Mouse (Mus musculus) forebrain, embryonic 13.5 days (tissue): ENCODE data around the gene Syne3. TPM values are rescaled to one million over a fixed set of nuclear protein-coding genes. Genes with fewer than 3 reads are reported as not detected.

Source experiments
- ATAC-seq: fragments of 200-750 bp; cut with Nextera tagmentation; 2 replicates; pipeline ENCODE4 v1.8.0; 2017
- H3K27ac ChIP-seq: fragments of 300-500 bp; sonication (generic); 2 replicates; pipeline ENCODE4 v1.5.1; 2015; ENCODE audit warnings: inconsistent platforms, mild to moderate bottlenecking, moderate library complexity
- H3K27me3 ChIP-seq: fragments of 300-500 bp; sonication (generic); 2 replicates; pipeline ENCODE4 v1.6.1; 2015; ENCODE audit warnings: mild to moderate bottlenecking, inconsistent platforms
- H3K36me3 ChIP-seq: fragments of 300-500 bp; sonication (generic); 2 replicates; pipeline ENCODE4 v1.6.1; 2015; ENCODE audit warnings: mild to moderate bottlenecking, inconsistent platforms; ENCODE audit not compliant: poor library complexity, severe bottlenecking
- H3K4me1 ChIP-seq: fragments of 300-500 bp; sonication (generic); 2 replicates; pipeline ENCODE4 v1.6.1; 2015; ENCODE audit warnings: inconsistent platforms
- H3K4me2 ChIP-seq: fragments of 300-500 bp; sonication (generic); 2 replicates; pipeline ENCODE4 v1.6.1; 2015; ENCODE audit warnings: inconsistent platforms, mild to moderate bottlenecking, moderate library complexity
- H3K4me3 ChIP-seq: fragments of 300-500 bp; sonication (generic); 2 replicates; pipeline ENCODE4 v1.5.1; 2015; ENCODE audit warnings: mild to moderate bottlenecking, inconsistent platforms
- H3K9ac ChIP-seq: fragments of 300-500 bp; sonication (generic); 2 replicates; pipeline ENCODE4 v1.6.1; 2015; ENCODE audit warnings: mild to moderate bottlenecking, inconsistent platforms
- H3K9me3 ChIP-seq: fragments of 300-500 bp; sonication (generic); replicated peaks from 2 replicates; pipeline ENCODE4 v1.6.1; 2016; ENCODE audit warnings: inconsistent platforms
- WGBS: fragments of 180-500 bp; shearing (Covaris S2); methylation state at CpG from one replicate; pipeline ENCODE4 v1.1.7; 2015; 5-methylcytosine and 5-hydroxymethylcytosine counted together
- polyA plus RNA-seq: library from polyadenylated mRNA; unstranded; fragments of >200 nt; fragmentation: Nextera tagmentation; extraction: Ambion mirVana; gene quantifications from 2 replicates; pipeline ENCODE4 v1.2.1, GENCODE M21; 2015

Syne3 gene
- polyA plus RNA-seq, result 0.12 and 0.16 TPM in 2 replicates

DNA sequence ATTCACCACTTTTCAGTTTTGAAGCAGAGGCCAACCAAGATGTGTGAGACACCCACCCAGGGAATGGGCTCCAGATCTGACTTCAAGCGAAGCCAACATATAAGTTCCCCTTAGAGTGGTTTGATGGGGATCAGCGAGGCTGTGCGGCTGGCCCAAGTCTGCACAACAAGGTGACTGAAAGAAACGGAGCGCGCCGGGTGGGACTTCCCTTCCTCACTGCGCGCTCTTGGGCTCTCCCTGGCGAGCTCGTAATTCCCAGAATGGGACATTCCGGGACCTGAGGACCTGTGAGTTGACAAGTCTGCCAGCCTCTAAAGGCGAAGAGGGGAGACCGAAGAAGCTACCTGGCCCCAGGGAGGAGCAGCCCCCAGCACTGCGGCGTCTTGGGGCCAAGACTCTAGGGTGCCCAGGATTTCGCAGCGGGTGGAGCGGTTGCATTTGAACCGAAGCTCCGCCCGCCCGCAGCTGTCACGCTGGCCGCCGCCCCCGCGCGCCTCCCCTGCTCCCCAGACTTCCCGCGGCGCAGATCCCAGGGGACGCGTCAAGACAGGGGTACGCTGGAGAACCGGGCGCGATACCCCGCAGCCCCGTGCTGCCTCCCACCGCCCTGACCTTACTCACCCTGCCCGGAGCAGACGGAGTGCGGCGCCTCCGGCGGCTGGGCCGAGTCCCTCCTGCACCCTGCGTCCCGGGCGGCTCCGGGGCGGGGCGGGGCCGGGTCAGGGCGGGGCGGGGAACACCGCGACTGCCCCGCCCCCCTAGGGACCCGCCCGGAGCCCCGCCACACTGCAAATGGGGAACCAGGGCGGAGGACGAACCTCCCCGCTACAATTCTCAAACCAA lies at the start of gene Syne3:
TSS of gene Syne3 (minus strand) at position 440 of the 843 bp plus-strand sequence.
- Histone ChIP-seq H3K36me3 (no peaks in the 10 kb centered on the region), H3K4me2 (peak within 1 kb of the TSS; percentile 97), H3K4me1 (peaks cover 20% of the 10 kb centered on the region), H3K4me3 (peak within 1 kb of the TSS; percentile 60), H3K27me3 (peaks cover 52% of the 10 kb centered on the region), H3K27ac (no peak within 1 kb of the TSS), H3K9me3 (no peaks in the 10 kb centered on the region), H3K9ac (peak within 1 kb of the TSS; percentile 62)
- ATAC-seq, result peak; percentile 81
- under 1% methylated on average over 55 of the region's 66 CpGs for WGBS

- Histone ChIP-seq H3K4me2 (no peak overlapping the region), H3K9me3 (no peaks in the 10 kb centered on the region), H3K27ac (no peak overlapping the region), H3K27me3 (no peaks in the 10 kb centered on the region), H3K4me1 (no peaks in the 10 kb centered on the region), H3K36me3 (no peaks in the 10 kb centered on the region), H3K4me3 (no peak overlapping the region), H3K9ac (no peak overlapping the region)
- no peak for ATAC-seq
- 84% methylated on average over 6 of the region's 6 CpGs for WGBS
Measured at GRCm38 (mm10) chr12:105055308-105055707, 45.7 kb upstream of the Syne3 start.

DNA sequence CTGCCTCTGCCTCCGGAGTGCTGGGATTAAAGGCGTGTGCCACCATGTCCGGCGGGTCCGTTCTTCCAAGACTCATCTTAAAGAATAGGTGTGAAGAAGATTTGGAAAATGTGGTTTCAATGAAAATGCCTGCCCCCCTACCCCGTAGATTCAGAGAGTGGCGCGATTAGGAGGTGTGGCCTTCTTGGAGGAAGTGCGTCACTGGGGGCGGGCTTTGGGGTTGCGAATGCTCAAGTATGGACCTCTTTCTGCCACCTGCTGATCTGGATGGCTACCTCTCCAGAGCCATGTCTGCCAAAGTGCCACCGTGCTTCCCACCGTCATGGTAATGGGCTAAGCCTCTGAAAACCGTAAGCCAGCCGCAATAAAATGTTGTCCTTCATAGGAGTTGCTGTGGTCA lies 44.4 kb upstream of the Syne3 start:
- no peak overlapping the region for H3K4me3 ChIP-seq
- WGBS, result 95% methylated on average over 15 of the region's 15 CpGs
- H3K36me3 ChIP-seq, result no peaks in the 10 kb centered on the region
- H3K27me3 ChIP-seq, result no peaks in the 10 kb centered on the region
- no peak overlapping the region for H3K4me2 ChIP-seq
- no peak for ATAC-seq
- H3K27ac ChIP-seq, result no peak overlapping the region
- H3K9me3 ChIP-seq, result no peaks in the 10 kb centered on the region
- H3K9ac ChIP-seq, result no peak overlapping the region
- H3K4me1 ChIP-seq, result no peaks in the 10 kb centered on the region

DNA sequence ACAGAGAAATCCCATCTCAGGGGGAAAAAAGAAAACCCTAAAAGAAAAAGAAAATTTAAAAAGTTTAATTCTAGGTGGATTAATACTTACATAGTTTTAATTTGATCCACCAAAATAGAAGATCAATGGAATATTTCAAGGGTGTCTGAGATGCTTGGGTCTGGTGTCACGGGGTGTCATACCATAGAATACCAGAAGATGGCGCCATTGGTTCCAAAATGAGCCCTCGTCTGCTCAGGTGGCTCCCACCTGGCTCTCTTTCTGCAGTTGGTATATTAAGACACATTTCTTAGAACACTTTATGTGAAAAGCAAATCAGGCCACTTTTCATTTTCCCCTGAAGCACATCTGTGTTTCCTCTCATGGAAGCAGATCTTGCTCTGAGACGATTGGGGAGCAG lies 41.3 kb upstream of the Syne3 start:
- Histone ChIP-seq H3K4me3 (no peak overlapping the region), H3K27me3 (no peaks in the 10 kb centered on the region), H3K4me2 (no peak overlapping the region), H3K36me3 (no peaks in the 10 kb centered on the region), H3K9ac (no peak overlapping the region), H3K9me3 (0 out of 2 replicates have a peak, but pooled peaks cover 3% of the 10 kb centered on the region), H3K27ac (no peak overlapping the region), H3K4me1 (no peaks in the 10 kb centered on the region)
- 21% methylated on average over 4 of the region's 4 CpGs for WGBS
- ATAC-seq, result peak; percentile 57; the same call in 1 of the 2 replicates

GRCm38 (mm10) chr12:105049813-105050212 lies 40.2 kb upstream of the Syne3 start:
- no peak for ATAC-seq
- Histone ChIP-seq H3K4me1 (no peaks in the 10 kb centered on the region), H3K9me3 (0 out of 2 replicates have a peak, but pooled peaks cover 3% of the 10 kb centered on the region), H3K4me3 (no peak overlapping the region), H3K36me3 (no peaks in the 10 kb centered on the region), H3K27ac (no peak overlapping the region), H3K27me3 (no peaks in the 10 kb centered on the region), H3K9ac (no peak overlapping the region), H3K4me2 (no peak overlapping the region)
- WGBS, result 86% methylated on average over 12 of the region's 12 CpGs

- Histone ChIP-seq H3K4me3 (no peak overlapping the region), H3K9ac (no peak overlapping the region), H3K27ac (no peak overlapping the region), H3K4me2 (no peak overlapping the region), H3K27me3 (no peaks in the 10 kb centered on the region), H3K4me1 (no peaks in the 10 kb centered on the region), H3K9me3 (0 out of 2 replicates have a peak, but pooled peaks cover 3% of the 10 kb centered on the region), H3K36me3 (no peaks in the 10 kb centered on the region)
- 0 out of 2 replicates have a peak, but pooled peaks have one; percentile 16 for ATAC-seq
- 39% methylated on average over 17 of the region's 17 CpGs for WGBS
Measured at GRCm38 (mm10) chr12:105048301-105048863, 38.8 kb upstream of the Syne3 start.

GRCm38 (mm10) chr12:105044775-105045174 lies 35.2 kb upstream of the Syne3 start:
- Histone ChIP-seq H3K9ac (no peak overlapping the region), H3K36me3 (peaks cover 32% of the 10 kb centered on the region), H3K4me1 (peaks cover 4% of the 10 kb centered on the region; the same call in 1 of the 2 replicates), H3K9me3 (0 out of 2 replicates have a peak, but pooled peaks cover 3% of the 10 kb centered on the region), H3K27me3 (no peaks in the 10 kb centered on the region), H3K27ac (no peak overlapping the region), H3K4me2 (no peak overlapping the region), H3K4me3 (no peak overlapping the region)
- no peak for ATAC-seq
- WGBS, result 94% methylated on average over 9 of the region's 9 CpGs

DNA sequence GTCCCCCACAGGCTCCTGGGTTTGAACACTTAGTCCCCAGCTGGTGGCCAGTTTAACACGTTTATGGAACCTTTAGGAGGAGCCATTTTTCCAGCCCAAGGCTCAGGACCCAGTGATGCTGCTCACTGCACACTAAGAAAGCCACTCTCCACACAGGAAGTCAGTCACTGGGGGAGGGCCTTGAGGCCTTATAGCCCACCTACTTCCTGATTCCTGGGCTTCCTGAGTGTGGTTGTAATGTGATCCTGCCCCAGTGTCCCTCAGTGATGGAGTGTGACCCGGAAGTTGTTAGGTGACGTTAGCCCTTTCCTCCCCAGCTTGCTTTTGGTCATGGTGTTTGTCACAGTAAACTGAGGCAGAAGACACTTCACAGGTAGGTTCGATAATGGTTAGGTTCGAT lies 33.5 kb upstream of the Syne3 start:
- Histone ChIP-seq H3K27me3 (no peaks in the 10 kb centered on the region), H3K27ac (no peak overlapping the region), H3K36me3 (peaks cover 32% of the 10 kb centered on the region), H3K4me3 (no peak overlapping the region), H3K4me1 (peaks cover 8% of the 10 kb centered on the region; the same call in 1 of the 2 replicates), H3K4me2 (no peak overlapping the region), H3K9me3 (0 out of 2 replicates have a peak, but pooled peaks cover 3% of the 10 kb centered on the region), H3K9ac (no peak overlapping the region)
- 89% methylated on average over 5 of the region's 5 CpGs for WGBS
- no peak for ATAC-seq

GRCm38 (mm10) chr12:105040950-105041349 lies 31.3 kb upstream of the Syne3 start:
- no peak overlapping the region for H3K4me3 ChIP-seq
- H3K36me3 ChIP-seq, result peaks cover 32% of the 10 kb centered on the region
- ATAC-seq, result no peak
- no peak overlapping the region for H3K27ac ChIP-seq
- H3K4me1 ChIP-seq, result peaks cover 8% of the 10 kb centered on the region; the same call in 1 of the 2 replicates
- WGBS, result 94% methylated on average over 7 of the region's 7 CpGs
- H3K27me3 ChIP-seq, result no peaks in the 10 kb centered on the region
- H3K9me3 ChIP-seq, result no peaks in the 10 kb centered on the region
- H3K9ac ChIP-seq, result no peak overlapping the region
- no peak overlapping the region for H3K4me2 ChIP-seq

DNA sequence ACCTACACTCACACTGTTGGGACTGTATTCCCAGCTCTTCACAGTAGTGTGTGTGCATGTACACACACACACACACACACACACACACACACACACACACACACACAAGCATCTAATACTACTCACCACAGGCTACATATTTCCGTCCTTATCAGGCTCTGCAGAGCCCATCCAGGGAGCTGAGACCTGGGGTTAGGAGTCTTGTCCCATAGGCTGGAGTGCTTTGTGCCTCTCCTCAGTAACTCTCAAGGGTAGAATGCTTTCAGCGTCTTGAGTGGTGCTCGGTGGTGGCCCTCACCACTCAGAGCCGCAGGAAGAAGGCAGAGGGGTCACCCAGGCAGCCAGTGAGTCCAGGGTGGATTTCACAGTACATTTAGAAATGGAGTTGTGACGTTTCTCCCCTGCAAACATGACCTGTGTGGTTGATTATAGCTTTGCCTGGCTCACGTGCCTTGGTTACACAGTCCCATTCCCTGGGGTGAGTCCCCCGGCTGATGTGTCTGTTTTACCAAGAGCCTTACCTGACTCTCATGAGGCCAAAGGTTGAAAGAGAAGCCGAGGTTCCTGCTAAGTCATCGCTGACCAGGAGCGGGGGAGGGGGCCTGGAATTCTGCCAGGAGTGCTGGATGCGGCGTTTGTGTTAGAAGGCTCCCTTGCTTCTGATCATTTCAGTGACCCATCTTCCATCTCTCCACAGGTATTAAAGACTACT lies 30.1 kb upstream of the Syne3 start:
- Histone ChIP-seq H3K9ac (no peak overlapping the region), H3K9me3 (no peaks in the 10 kb centered on the region), H3K27me3 (no peaks in the 10 kb centered on the region), H3K27ac (no peak overlapping the region), H3K4me3 (no peak overlapping the region), H3K36me3 (peaks cover 39% of the 10 kb centered on the region), H3K4me2 (no peak overlapping the region), H3K4me1 (peaks cover 13% of the 10 kb centered on the region)
- no peak for ATAC-seq
- 78% methylated on average over 12 of the region's 12 CpGs for WGBS

DNA sequence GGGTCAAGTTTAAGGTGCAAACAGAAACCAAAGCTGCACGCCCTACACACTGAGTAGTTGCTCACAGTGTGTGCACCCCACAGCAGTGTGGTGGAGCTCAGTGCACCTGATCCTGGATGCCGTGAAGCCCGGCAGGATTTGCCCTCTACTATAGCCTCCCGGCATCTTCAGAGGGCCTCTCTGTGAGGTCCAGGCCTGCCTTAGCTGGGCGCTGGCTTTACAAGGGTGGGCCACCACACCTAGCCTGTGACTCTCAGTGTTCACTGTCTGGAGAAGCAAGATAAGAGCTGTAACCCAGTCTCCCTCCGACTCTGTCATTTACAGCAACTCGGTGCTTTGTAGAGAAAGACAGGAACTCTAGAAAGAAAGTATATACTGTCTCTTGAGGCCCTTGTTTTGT lies 29.3 kb upstream of the Syne3 start:
- H3K9me3 ChIP-seq, result no peaks in the 10 kb centered on the region
- H3K9ac ChIP-seq, result no peak overlapping the region
- 94% methylated on average over 7 of the region's 7 CpGs for WGBS
- H3K27me3 ChIP-seq, result no peaks in the 10 kb centered on the region
- peaks cover 39% of the 10 kb centered on the region for H3K36me3 ChIP-seq
- no peak overlapping the region for H3K27ac ChIP-seq
- H3K4me3 ChIP-seq, result no peak overlapping the region
- no peak overlapping the region for H3K4me2 ChIP-seq
- ATAC-seq, result no peak
- peaks cover 22% of the 10 kb centered on the region for H3K4me1 ChIP-seq

- H3K9me3 ChIP-seq, result no peaks in the 10 kb centered on the region
- H3K36me3 ChIP-seq, result peaks cover 39% of the 10 kb centered on the region
- H3K27ac ChIP-seq, result no peak overlapping the region
- H3K9ac ChIP-seq, result no peak overlapping the region
- no peak overlapping the region for H3K4me2 ChIP-seq
- no peak for ATAC-seq
- WGBS, result 87% methylated on average over 11 of the region's 11 CpGs
- H3K4me1 ChIP-seq, result peaks cover 29% of the 10 kb centered on the region
- no peak overlapping the region for H3K4me3 ChIP-seq
- no peaks in the 10 kb centered on the region for H3K27me3 ChIP-seq
Measured at GRCm38 (mm10) chr12:105038211-105038610, 28.6 kb upstream of the Syne3 start.
